Mouse (Mus musculus) hindbrain, embryonic 16.5 days (tissue): ENCODE measurements at regions not wholly inside any gene's neighbourhood (a gene's known extent, or its start where the extent isn't known, plus 50 kb on each side); places are given as distances from the start of the nearest gene placed in this dataset.
A peak's percentile ranks its signal among the peaks of the same experiment; 100 is the strongest.

Source experiments
- ATAC-seq: fragments of 200-750 bp; cut with Nextera tagmentation; 2 replicates; pipeline ENCODE4 v1.8.0; 2017; ENCODE audit warnings: moderate TSS enrichment, moderate library complexity
- H3K27ac ChIP-seq: fragments of 300-500 bp; sonication (generic); 2 replicates; pipeline ENCODE4 v1.5.1; 2014; ENCODE audit warnings: low read depth, mild to moderate bottlenecking, control low read depth, low read length, moderate library complexity
- H3K27me3 ChIP-seq: fragments of 300-500 bp; sonication (generic); replicated peaks from 2 replicates; pipeline ENCODE4 v1.6.1; 2014; ENCODE audit warnings: low read length; ENCODE audit not compliant: control insufficient read depth, insufficient read depth
- H3K36me3 ChIP-seq: fragments of 300-500 bp; sonication (generic); 2 replicates; pipeline ENCODE4 v1.6.1; 2014; ENCODE audit warnings: mild to moderate bottlenecking, low read length, moderate library complexity, mixed read lengths; ENCODE audit not compliant: control insufficient read depth, insufficient read depth
- H3K4me1 ChIP-seq: fragments of 300-500 bp; sonication (generic); 2 replicates; pipeline ENCODE4 v1.6.1; 2014; ENCODE audit warnings: low read depth, low read length; ENCODE audit not compliant: control insufficient read depth, insufficient read depth
- H3K4me2 ChIP-seq: fragments of 300-500 bp; sonication (generic); 2 replicates; pipeline ENCODE4 v1.6.1; 2014; ENCODE audit warnings: mild to moderate bottlenecking, low read length, control low read depth, moderate library complexity
- H3K4me3 ChIP-seq: fragments of 300-500 bp; sonication (generic); 2 replicates; pipeline ENCODE4 v1.5.1; 2014; ENCODE audit warnings: mild to moderate bottlenecking, low read length, control low read depth, moderate library complexity
- H3K9ac ChIP-seq: fragments of 300-500 bp; sonication (generic); 2 replicates; pipeline ENCODE4 v1.6.1; 2014; ENCODE audit warnings: low read depth, mild to moderate bottlenecking, control low read depth, low read length, moderate library complexity
- H3K9me3 ChIP-seq: fragments of 300-500 bp; sonication (generic); 2 replicates; pipeline ENCODE4 v1.6.1; 2014; ENCODE audit warnings: mild to moderate bottlenecking, low read length, moderate library complexity; ENCODE audit not compliant: control insufficient read depth
- WGBS: fragments of 180-500 bp; shearing (Covaris S2); extraction: QIAGEN DNeasy Blood & Tissue Kit; methylation state at CpG from one replicate; pipeline ENCODE4 v1.1.7; 2014; 5-methylcytosine and 5-hydroxymethylcytosine counted together

GRCm38 (mm10) chr14:100397191-100397590 is 112.7 kb upstream of the Klf12 start:
- 89% methylated on average over 5 of the region's 5 CpGs for WGBS
- no peak overlapping the region for H3K27ac ChIP-seq
- H3K27me3 ChIP-seq: no peaks in the 10 kb centered on the region
- H3K9ac ChIP-seq: no peak overlapping the region
- no peaks in the 10 kb centered on the region for H3K36me3 ChIP-seq
- H3K4me2 ChIP-seq: no peak overlapping the region
- H3K4me3 ChIP-seq: no peak overlapping the region
- H3K9me3 ChIP-seq: no peaks in the 10 kb centered on the region
- ATAC-seq: no peak
- no peaks in the 10 kb centered on the region for H3K4me1 ChIP-seq

- H3K36me3 ChIP-seq: no peaks in the 10 kb centered on the region
- peak overlapping the region; percentile 56 for H3K9ac ChIP-seq
Measured at GRCm38 (mm10) chr14:100375218-100375983, 90.9 kb upstream of the Klf12 start.

DNA sequence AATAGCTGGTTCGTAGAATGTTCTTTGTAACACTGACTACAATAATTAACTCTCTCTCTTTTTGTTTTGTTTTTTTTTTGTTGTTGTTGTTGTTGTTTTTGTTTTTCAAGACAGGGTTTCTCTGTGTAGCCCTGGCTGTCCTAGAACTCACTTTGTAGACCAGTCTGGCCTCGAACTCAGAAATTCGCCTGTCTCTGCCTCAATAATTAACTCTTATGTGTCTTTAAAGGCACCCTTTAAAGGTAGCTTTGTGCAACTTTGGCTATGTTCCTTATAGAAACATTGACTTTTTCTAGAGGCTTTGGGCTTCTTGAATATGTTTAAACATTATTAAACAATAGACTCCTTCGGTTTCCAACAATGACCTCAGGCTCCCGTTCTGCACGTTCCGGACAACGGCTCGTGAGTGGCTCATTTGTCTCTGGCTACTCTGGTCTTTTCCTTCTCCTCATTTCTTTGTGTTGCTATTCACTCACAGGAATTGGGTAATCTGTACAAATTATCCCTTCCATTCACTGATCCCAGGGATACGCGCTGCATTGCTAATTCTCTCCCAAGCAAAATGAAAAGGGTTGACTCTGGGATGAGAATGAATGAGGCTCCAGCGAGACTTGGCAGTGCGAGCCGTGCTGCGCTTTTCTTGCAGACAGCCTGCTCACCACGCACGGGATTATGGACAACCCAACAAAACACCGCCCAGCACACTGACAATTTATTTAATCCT is 90.2 kb upstream of the Klf12 start:
- no peaks in the 10 kb centered on the region for H3K27me3 ChIP-seq
- WGBS: 26% methylated on average over 18 of the region's 18 CpGs
- H3K36me3 ChIP-seq: no peaks in the 10 kb centered on the region
- H3K4me1 ChIP-seq: peaks cover 4% of the 10 kb centered on the region
- peak overlapping the region; percentile 30 for H3K4me3 ChIP-seq
- peak; percentile 95 for ATAC-seq
- H3K27ac ChIP-seq: peak overlapping the region; percentile 51; the same call in 1 of the 2 replicates
- peak overlapping the region; percentile 58 for H3K4me2 ChIP-seq
- no peaks in the 10 kb centered on the region for H3K9me3 ChIP-seq
- H3K9ac ChIP-seq: peak overlapping the region; percentile 56

More at GRCm38 (mm10) chr14:100375218-100375983, 90.9 kb upstream of the Klf12 start:
- Histone ChIP-seq H3K27ac (peak overlapping the region; percentile 51; the same call in 1 of the 2 replicates), H3K4me2 (peak overlapping the region; percentile 58), H3K4me1 (peaks cover 4% of the 10 kb centered on the region), H3K27me3 (no peaks in the 10 kb centered on the region), H3K4me3 (peak overlapping the region; percentile 30), H3K9me3 (no peaks in the 10 kb centered on the region)
- peak; percentile 84 for ATAC-seq
- 22% methylated on average over 8 of the region's 8 CpGs for WGBS

DNA sequence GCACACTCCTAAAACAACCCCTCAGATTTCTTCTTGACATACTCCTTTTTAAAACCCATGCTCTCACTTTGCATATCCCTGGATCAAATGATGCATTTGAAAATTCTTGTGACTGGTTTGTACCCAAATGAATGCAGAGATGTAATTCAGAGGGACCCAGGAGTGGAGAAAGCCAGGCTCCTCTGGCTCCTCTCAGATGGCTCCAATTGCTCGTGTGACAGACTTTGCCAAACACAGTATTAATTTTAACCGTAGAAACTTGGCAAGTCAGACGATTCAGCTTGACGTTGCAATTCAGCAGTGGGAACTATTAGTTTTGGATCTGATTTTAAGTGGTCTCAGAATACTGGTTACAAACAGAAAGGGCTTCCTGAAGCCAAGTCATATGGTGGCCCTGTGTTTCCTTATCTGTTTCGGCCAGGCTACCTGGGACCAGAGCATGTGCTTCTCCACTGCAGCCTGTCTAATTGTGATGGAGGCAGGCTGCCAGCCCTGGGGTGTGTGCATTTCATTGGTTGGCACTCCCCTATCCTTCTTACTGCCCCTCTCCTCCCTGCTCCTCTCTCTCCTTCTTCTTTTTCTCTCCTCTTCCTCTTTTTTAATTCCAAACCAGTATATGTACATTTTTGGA is 81.9 kb upstream of the Klf12 start:
- H3K9me3 ChIP-seq: no peaks in the 10 kb centered on the region
- ATAC-seq: peak; percentile 76
- H3K9ac ChIP-seq: no peak overlapping the region
- H3K27ac ChIP-seq: no peak overlapping the region
- no peak overlapping the region for H3K4me2 ChIP-seq
- no peak overlapping the region for H3K4me3 ChIP-seq
- no peaks in the 10 kb centered on the region for H3K36me3 ChIP-seq
- no peaks in the 10 kb centered on the region for H3K27me3 ChIP-seq
- 54% methylated on average over 5 of the region's 5 CpGs for WGBS
- H3K4me1 ChIP-seq: no peaks in the 10 kb centered on the region; the same call in 1 of the 2 replicates

GRCm38 (mm10) chr14:100362786-100363185 is 78.3 kb upstream of the Klf12 start:
- no peak overlapping the region for H3K27ac ChIP-seq
- H3K4me3 ChIP-seq: no peak overlapping the region
- no peaks in the 10 kb centered on the region for H3K27me3 ChIP-seq
- H3K4me1 ChIP-seq: no peaks in the 10 kb centered on the region; the same call in 1 of the 2 replicates
- no peak for ATAC-seq
- 79% methylated on average over 3 of the region's 3 CpGs for WGBS
- H3K9ac ChIP-seq: no peak overlapping the region
- no peaks in the 10 kb centered on the region for H3K36me3 ChIP-seq
- no peak overlapping the region for H3K4me2 ChIP-seq
- H3K9me3 ChIP-seq: no peaks in the 10 kb centered on the region

DNA sequence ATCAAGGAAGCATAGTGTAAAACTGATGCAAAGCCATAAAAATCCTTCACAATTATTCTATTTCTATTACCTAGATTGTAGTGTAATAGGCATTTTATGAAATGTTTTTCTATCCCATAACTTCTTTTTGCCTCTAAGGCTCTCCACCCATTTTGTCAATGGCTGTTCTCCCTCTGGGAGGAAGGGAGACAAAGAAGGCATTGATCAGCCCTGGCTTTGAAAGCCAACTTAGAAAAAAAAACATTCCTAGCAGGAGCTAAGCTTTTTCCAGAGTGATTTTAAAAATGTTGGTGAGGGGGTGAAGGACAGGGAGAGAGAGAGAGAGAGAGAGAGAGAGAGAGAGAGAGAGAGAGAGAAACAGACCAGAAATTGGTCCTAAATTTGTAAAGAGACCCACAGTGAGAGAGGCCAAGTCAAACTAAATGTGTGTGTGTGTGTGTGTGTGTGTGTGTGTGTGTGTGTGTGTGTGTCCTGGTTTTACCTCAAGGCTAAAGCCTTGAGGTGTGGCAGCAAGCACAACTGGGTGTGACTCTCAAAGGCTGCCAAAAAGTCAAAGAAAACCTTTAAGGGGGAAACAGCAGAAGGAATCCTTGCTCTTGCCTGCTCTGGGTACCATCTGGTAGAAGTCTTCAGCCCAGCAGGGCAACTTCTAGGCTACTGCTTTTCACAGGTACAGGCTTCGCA is 77.0 kb upstream of the Klf12 start:
- H3K4me1 ChIP-seq: no peaks in the 10 kb centered on the region; the same call in 1 of the 2 replicates
- no peak overlapping the region for H3K4me2 ChIP-seq
- no peak overlapping the region for H3K27ac ChIP-seq
- ATAC-seq: no peak
- no peaks in the 10 kb centered on the region for H3K9me3 ChIP-seq
- no peak overlapping the region for H3K9ac ChIP-seq
- H3K27me3 ChIP-seq: no peaks in the 10 kb centered on the region
- no peaks in the 10 kb centered on the region for H3K36me3 ChIP-seq
- H3K4me3 ChIP-seq: no peak overlapping the region
- WGBS: 79% methylated on average over 1 of the region's 1 CpGs

GRCm38 (mm10) chr14:100359881-100360280 is 75.4 kb upstream of the Klf12 start:
- ATAC-seq: no peak
- Histone ChIP-seq H3K27ac (no peak overlapping the region), H3K36me3 (no peaks in the 10 kb centered on the region), H3K9me3 (no peaks in the 10 kb centered on the region), H3K27me3 (no peaks in the 10 kb centered on the region), H3K4me1 (no peaks in the 10 kb centered on the region), H3K4me2 (no peak overlapping the region), H3K9ac (no peak overlapping the region), H3K4me3 (no peak overlapping the region)
- WGBS: 78% methylated on average over 3 of the region's 3 CpGs

GRCm38 (mm10) chr14:100357131-100357530 is 72.7 kb upstream of the Klf12 start:
- Histone ChIP-seq H3K27me3 (no peaks in the 10 kb centered on the region), H3K36me3 (no peaks in the 10 kb centered on the region), H3K4me2 (no peak overlapping the region), H3K9me3 (no peaks in the 10 kb centered on the region), H3K27ac (no peak overlapping the region), H3K4me3 (no peak overlapping the region), H3K4me1 (no peaks in the 10 kb centered on the region), H3K9ac (no peak overlapping the region)
- ATAC-seq: no peak
- WGBS: 79% methylated on average over 4 of the region's 4 CpGs
